Mouse (Mus musculus): ENCODE results near the gene Ssr4.
"Not testable (repeated sequence)": the region's sequence is repeated elsewhere in the genome, so short reads cannot be mapped to it uniquely, and the experiment has no call there.

Ssr4 gene

DNA sequence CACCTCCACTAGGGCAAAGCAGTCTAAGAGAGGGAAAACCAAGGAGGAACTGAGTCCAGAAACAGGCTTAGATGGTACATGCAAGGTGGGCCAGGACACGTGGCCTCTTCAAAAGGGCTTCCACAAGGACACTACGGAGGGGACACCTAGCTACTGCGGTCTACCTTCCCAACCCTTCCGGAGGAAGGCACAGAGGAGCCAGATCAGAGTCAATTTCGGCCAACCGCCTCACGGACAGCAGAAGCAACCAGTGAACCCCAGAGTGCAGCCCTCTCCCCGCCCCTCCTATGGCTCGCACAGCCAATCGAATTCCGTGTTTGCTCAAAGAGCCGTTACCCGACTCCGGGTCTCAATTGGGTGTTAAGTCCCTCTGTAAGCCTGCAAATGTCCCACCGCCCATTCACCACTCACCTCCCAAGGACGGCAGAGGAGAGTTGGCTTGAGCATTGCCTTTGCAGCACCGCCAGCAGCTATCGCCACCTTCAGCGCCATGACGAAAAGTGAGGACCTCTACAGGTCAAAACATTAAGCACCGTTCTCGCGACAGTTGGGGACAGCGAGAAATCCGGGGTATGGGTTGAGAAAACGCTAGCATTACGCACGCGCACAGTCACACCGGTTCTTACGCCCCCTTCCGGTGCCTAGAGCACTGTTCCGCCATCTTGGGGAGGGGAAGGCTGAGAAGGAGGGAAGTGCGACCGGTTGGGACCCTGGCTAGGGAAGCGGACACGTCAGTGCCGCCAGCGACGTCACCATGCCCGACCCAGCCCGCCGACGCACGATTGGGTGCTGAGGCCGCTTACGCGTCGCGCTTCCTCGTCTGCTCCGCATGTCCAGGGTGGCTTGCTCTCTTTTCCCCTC is at the start of gene Ssr4, which contains the start of gene Idh3g:
Gene Ssr4, plus strand, starts transcription at position 665 of the 861 bp plus-strand sequence.
Gene Idh3g, minus strand, starts transcription at position 534 of the 861 bp plus-strand sequence.
- peak; percentile 97 for DNase-seq (ENCODE audit: low read depth, low spot score)
- H3K36me3 ChIP-seq (ENCODE audit: control insufficient read depth, insufficient read depth, low read length, poor library complexity, severe bottlenecking), result no peaks in the 10 kb centered on the region
- H3K27me3 ChIP-seq (ENCODE audit: control insufficient read depth, insufficient read depth, low read length, poor library complexity, severe bottlenecking), result no peaks in the 10 kb centered on the region

DNA sequence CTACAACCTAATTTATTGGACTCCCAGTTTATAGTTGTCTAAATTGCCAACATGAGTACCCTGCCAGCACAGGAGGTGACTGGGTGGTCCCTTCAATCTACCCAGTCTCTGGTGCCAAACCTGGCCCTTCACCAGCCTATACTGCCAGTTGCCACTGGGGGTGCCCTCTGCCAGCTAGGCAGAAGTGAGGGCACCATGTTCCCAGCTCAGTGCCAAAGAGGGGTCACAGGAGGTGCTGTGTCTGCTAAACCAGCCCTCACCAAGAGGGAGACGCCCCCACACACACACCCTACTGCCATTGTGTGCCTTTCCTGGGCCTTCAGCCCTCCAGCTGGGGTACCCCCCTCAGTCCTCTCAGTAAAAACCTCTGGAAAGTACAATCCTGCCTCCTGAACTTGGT is 48.7 kb upstream of the Ssr4 start:
- no peaks in the 10 kb centered on the region for H3K36me3 ChIP-seq (ENCODE audit: control insufficient read depth, insufficient read depth, low read length, poor library complexity, severe bottlenecking)
- peak; percentile 43 for DNase-seq (ENCODE audit: low read depth, low spot score)
- H3K27me3 ChIP-seq (ENCODE audit: control insufficient read depth, insufficient read depth, low read length, poor library complexity, severe bottlenecking), result no peaks in the 10 kb centered on the region

DNA sequence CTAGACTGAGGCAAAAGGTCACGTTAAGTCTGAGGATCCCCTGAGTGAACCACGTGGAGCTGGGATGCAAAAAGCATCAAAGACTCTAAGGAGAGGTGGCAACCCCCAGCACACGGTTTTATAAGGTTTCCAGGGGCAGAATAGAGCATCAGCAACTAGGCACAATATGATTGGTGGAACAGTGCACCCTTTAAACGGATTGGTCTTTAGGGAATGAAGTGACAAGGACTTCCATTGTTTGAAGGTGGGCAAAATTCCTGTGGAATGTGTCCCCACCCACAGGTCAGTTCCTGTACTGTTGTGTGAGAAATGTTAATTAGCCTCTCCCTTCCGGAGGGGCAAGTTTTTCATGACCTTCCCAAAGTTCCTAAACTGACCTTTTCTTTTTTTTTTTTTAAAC is 47.7 kb upstream of the Ssr4 start:
- Histone ChIP-seq H3K27me3 (ENCODE audit: control insufficient read depth, insufficient read depth, low read length, poor library complexity, severe bottlenecking) (no peaks in the 10 kb centered on the region), H3K36me3 (ENCODE audit: control insufficient read depth, insufficient read depth, low read length, poor library complexity, severe bottlenecking) (no peaks in the 10 kb centered on the region)
- DNase-seq (ENCODE audit: low read depth, low spot score), result no peak

GRCm38 (mm10) chrX:73739841-73740240 is 47.0 kb upstream of the Ssr4 start:
- H3K27me3 ChIP-seq (ENCODE audit: control insufficient read depth, insufficient read depth, low read length, poor library complexity, severe bottlenecking); DNase-seq (ENCODE audit: low read depth, low spot score); H3K36me3 ChIP-seq (ENCODE audit: control insufficient read depth, insufficient read depth, low read length, poor library complexity, severe bottlenecking): not testable (repeated sequence)

DNA sequence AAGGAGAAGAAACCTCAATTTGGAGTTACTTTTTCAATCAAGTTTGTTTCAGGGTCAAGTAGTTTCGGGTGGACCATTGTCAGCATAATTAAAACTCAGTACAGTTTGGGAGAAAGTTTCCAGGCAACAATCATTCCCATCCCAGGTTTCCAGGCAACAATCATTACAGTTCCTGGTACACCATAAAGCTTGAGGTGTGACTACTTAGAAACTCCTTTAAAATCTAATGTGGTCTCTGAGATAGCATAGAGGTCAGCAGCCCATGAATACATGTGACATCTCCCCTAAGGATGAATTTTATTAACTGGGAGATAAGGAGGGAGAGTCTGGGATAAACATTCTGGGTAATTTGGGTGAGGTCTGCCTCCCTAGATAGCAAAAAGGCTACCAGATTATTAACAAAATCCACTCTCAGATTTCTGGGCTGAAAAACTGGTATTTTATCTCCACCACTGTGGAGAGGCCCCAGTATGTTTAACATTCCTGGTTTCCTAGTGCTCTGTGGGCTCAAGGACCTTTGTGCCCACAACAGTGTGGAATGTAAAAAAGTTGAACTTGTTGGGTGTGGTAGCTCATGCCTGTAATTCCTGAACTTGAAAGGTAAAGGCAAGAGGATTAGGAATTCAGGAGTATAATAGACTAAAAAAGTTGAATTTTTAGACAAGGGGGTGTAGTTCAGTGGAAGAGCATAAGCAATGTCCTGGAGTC is 41.9 kb upstream of the Ssr4 start:
- Histone ChIP-seq H3K36me3 (ENCODE audit: control insufficient read depth, insufficient read depth, low read length, poor library complexity, severe bottlenecking) (no peaks in the 10 kb centered on the region), H3K27me3 (ENCODE audit: control insufficient read depth, insufficient read depth, low read length, poor library complexity, severe bottlenecking) (no peaks in the 10 kb centered on the region)
- no peak for DNase-seq (ENCODE audit: low read depth, low spot score)

DNA sequence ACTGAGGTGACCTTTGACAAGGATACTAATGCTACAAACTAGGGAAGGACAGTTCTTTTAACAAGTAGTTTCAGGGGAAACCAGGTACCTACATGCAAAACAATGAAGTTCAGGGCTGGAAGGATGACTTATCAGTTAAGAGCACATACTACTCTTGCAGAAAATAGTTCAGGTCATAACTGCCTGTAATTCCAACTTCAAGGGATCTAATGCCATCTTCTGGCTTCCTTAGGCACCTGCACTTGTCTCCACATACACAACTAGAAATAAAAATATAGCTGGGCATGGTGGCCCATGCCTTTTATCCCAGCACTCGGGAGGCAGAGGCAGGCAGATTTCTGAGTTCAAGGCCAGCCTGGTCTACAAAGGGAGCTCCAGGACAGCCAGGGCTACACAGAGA is 37.9 kb upstream of the Ssr4 start:
- no peaks in the 10 kb centered on the region for H3K27me3 ChIP-seq (ENCODE audit: control insufficient read depth, insufficient read depth, low read length, poor library complexity, severe bottlenecking)
- no peaks in the 10 kb centered on the region for H3K36me3 ChIP-seq (ENCODE audit: control insufficient read depth, insufficient read depth, low read length, poor library complexity, severe bottlenecking)
- peak; percentile 15 for DNase-seq (ENCODE audit: low read depth, low spot score)

- Histone ChIP-seq H3K27me3 (ENCODE audit: control insufficient read depth, insufficient read depth, low read length, poor library complexity, severe bottlenecking) (no peaks in the 10 kb centered on the region), H3K36me3 (ENCODE audit: control insufficient read depth, insufficient read depth, low read length, poor library complexity, severe bottlenecking) (no peaks in the 10 kb centered on the region)
- DNase-seq (ENCODE audit: low read depth, low spot score), result no peak
Measured at GRCm38 (mm10) chrX:73756334-73757140, 30.3 kb upstream of the Ssr4 start, which contains the start of gene Plxnb3. Gene Plxnb3 (plus strand): TSS chrX:73757090.

DNA sequence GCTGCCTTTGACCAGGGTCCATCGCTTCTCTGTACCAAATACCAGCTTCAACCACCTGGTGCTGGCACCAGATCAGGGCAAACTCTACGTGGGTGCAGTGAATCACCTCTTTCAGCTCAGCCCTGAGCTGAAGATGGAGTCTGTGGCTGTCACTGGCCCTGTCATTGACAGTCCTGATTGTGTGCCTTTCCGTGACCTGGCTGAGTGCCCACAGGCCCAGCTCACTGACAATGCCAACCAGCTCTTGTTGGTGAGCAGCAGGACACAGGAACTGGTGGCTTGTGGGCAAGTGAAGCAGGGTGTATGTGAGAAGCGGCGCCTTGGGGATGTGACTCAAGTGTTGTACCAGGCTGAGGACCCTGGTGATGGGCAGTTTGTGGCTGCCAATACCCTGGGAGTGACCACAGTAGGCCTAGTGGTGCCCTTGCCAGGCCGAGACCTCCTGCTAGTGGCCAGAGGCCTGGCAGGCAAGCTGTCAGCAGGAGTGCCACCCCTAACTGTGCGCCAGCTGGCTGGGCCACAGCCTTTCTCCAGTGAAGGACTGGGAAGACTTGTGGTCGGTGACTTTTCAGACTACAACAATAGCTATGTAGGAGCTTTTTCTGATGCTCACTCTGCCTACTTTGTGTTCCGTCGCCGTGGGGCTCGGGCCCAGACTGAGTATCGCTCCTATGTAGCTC is 28.1 kb upstream of the Ssr4 start:
- no peak for DNase-seq (ENCODE audit: low read depth, low spot score)
- H3K36me3 ChIP-seq (ENCODE audit: control insufficient read depth, insufficient read depth, low read length, poor library complexity, severe bottlenecking), result no peaks in the 10 kb centered on the region
- no peaks in the 10 kb centered on the region for H3K27me3 ChIP-seq (ENCODE audit: control insufficient read depth, insufficient read depth, low read length, poor library complexity, severe bottlenecking)

DNA sequence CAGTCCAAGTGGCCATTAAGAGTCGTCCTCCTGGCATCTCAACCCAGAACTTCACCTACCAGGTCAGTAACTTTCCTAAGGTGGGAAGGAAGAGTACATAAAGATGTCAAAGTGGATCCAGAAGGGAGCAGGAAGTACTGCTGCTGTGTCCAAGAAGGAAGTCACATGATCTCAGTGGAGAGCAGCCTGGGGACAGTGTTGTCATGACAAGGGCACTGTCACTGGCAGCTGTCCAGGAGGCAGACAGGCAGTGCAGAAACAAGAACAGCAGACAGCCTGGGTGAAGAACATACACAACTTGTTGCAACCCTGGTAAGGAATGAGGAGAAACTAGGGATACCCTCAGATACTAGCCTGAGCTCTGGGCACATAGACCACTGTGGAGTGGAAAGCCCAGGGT is 21.5 kb upstream of the Ssr4 start:
- peak; percentile 11 for DNase-seq (ENCODE audit: low read depth, low spot score)
- Histone ChIP-seq H3K27me3 (ENCODE audit: control insufficient read depth, insufficient read depth, low read length, poor library complexity, severe bottlenecking) (no peaks in the 10 kb centered on the region), H3K36me3 (ENCODE audit: control insufficient read depth, insufficient read depth, low read length, poor library complexity, severe bottlenecking) (no peaks in the 10 kb centered on the region)

- no peaks in the 10 kb centered on the region for H3K27me3 ChIP-seq (ENCODE audit: control insufficient read depth, insufficient read depth, low read length, poor library complexity, severe bottlenecking)
- no peaks in the 10 kb centered on the region for H3K36me3 ChIP-seq (ENCODE audit: control insufficient read depth, insufficient read depth, low read length, poor library complexity, severe bottlenecking)
- DNase-seq (ENCODE audit: low read depth, low spot score), result peak; percentile 23
Measured at GRCm38 (mm10) chrX:73767267-73767666, 19.6 kb upstream of the Ssr4 start.

GRCm38 (mm10) chrX:73774168-73774760 is 12.6 kb upstream of the Ssr4 start, which contains the start of gene Srpk3:
Gene Srpk3 (plus strand): TSS chrX:73774405.
- Histone ChIP-seq H3K27me3 (ENCODE audit: control insufficient read depth, insufficient read depth, low read length, poor library complexity, severe bottlenecking) (no peaks in the 10 kb centered on the region), H3K36me3 (ENCODE audit: control insufficient read depth, insufficient read depth, low read length, poor library complexity, severe bottlenecking) (0 out of 2 replicates have a peak, but pooled peaks cover 6% of the 10 kb centered on the region)
- peak; percentile 67 for DNase-seq (ENCODE audit: low read depth, low spot score)

- no peaks in the 10 kb centered on the region for H3K27me3 ChIP-seq (ENCODE audit: control insufficient read depth, insufficient read depth, low read length, poor library complexity, severe bottlenecking)
- 0 out of 2 replicates have a peak, but pooled peaks cover 7% of the 10 kb centered on the region for H3K36me3 ChIP-seq (ENCODE audit: control insufficient read depth, insufficient read depth, low read length, poor library complexity, severe bottlenecking)
- no peak for DNase-seq (ENCODE audit: low read depth, low spot score)
Measured at GRCm38 (mm10) chrX:73774802-73775483, 11.9 kb upstream of the Ssr4 start.

DNA sequence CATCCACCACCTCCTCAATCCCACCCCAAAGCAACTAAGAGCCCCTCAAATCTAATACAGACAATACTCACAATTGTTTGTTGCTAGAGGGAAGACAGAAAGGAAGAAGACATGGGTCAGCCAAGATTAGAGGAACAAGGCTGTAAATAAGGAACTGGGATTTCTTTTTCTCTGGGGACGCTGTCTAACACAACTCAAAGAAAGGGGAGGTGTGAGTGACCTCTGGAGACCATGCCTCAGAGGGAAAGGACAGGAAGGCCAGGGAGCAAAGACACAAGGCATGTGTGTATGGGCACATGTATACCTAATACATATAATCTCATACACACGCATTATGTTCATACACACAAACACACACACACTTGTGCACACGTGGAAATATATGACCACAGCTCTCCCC is 4.6 kb upstream of the Ssr4 start:
- Histone ChIP-seq H3K36me3 (ENCODE audit: control insufficient read depth, insufficient read depth, low read length, poor library complexity, severe bottlenecking) (0 out of 2 replicates have a peak, but pooled peaks cover 10% of the 10 kb centered on the region), H3K27me3 (ENCODE audit: control insufficient read depth, insufficient read depth, low read length, poor library complexity, severe bottlenecking) (no peaks in the 10 kb centered on the region)
- peak; percentile 36 for DNase-seq (ENCODE audit: low read depth, low spot score)

Data from splenic B cell, adult 2 months (primary cell).